Mouse (Mus musculus): ENCODE measurements at regions not wholly inside any gene's neighbourhood (a gene's known extent, or its start where the extent isn't known, plus 50 kb on each side); places are given as distances from the start of the nearest gene placed in this dataset.

- no peak overlapping the region for H3K4me2 ChIP-seq (ENCODE audit: low read depth)
- H3K36me3 ChIP-seq (ENCODE audit: control insufficient read depth, insufficient read depth), result no peaks in the 10 kb centered on the region
These were observed 103.3 kb upstream of the Speer4c start for GRCm38 (mm10) chr5:15817366-15817765.

GRCm38 (mm10) chr5:15822989-15823388 lies 108.9 kb upstream of the Speer4c start:
- no peaks in the 10 kb centered on the region for H3K27me3 ChIP-seq (ENCODE audit: control insufficient read depth, insufficient read depth, insufficient read length)
- no peak for TF ChIP-seq SRF (IDR thresholded peaks at IDR 0.05; ENCODE audit: control insufficient read depth, insufficient read length, low read depth)
- TF ChIP-seq MYOD1 (IDR thresholded peaks at IDR 0.05; ENCODE audit: control insufficient read depth in 1 of 3, insufficient read length in 2 of 3, low read depth in 2 of 3), result no peak
- no peak for TF ChIP-seq MYOG (IDR thresholded peaks at IDR 0.05; ENCODE audit: control insufficient read depth in 1 of 3, insufficient read depth in 1 of 3, insufficient read length in 2 of 3, low read depth in 2 of 3)
- no peak for TF ChIP-seq E2F4 (IDR thresholded peaks at IDR 0.05; ENCODE audit: insufficient read depth)
- H3K4me3 ChIP-seq, result no peak overlapping the region
- H3K36me3 ChIP-seq (ENCODE audit: control insufficient read depth, insufficient read depth), result no peaks in the 10 kb centered on the region
- no peak overlapping the region for H3ac ChIP-seq (ENCODE audit: control insufficient read depth, insufficient read length)
- H3K79me2 ChIP-seq (ENCODE audit: control insufficient read depth, insufficient read depth), result no peaks in the 10 kb centered on the region
- no peak overlapping the region for H3K4me2 ChIP-seq (ENCODE audit: low read depth)

More at GRCm38 (mm10) chr5:15817366-15817765, 103.3 kb upstream of the Speer4c start:
- no peaks in the 10 kb centered on the region for H3K27me3 ChIP-seq (ENCODE audit: control insufficient read depth, insufficient read depth, insufficient read length)
- no peak overlapping the region for H3ac ChIP-seq (ENCODE audit: control insufficient read depth, insufficient read length)
- H3K4me3 ChIP-seq, result no peak overlapping the region
- TF ChIP-seq USF1 (IDR thresholded peaks at IDR 0.05; ENCODE audit: low read depth), result no peak
- no peak for TF ChIP-seq MAX (IDR thresholded peaks at IDR 0.05; ENCODE audit: low read depth)
- H3K79me2 ChIP-seq (ENCODE audit: control insufficient read depth, insufficient read depth), result no peaks in the 10 kb centered on the region

GRCm38 (mm10) chr5:15831527-15831926 lies 103.0 kb upstream of the Cacna2d1 start:
- H3K79me2 ChIP-seq (ENCODE audit: control insufficient read depth, insufficient read depth), result no peaks in the 10 kb centered on the region
- no peak overlapping the region for H3K4me2 ChIP-seq (ENCODE audit: low read depth)
- H3K27me3 ChIP-seq (ENCODE audit: control insufficient read depth, insufficient read depth, insufficient read length), result no peaks in the 10 kb centered on the region
- no peak overlapping the region for H3K4me3 ChIP-seq
- no peak overlapping the region for H3ac ChIP-seq (ENCODE audit: control insufficient read depth, insufficient read length)
- no peak for TF ChIP-seq MYOG (IDR thresholded peaks at IDR 0.05; ENCODE audit: control insufficient read depth in 1 of 3, insufficient read depth in 1 of 3, insufficient read length in 2 of 3, low read depth in 2 of 3)
- no peak for TF ChIP-seq MAX (IDR thresholded peaks at IDR 0.05; ENCODE audit: low read depth)
- TF ChIP-seq TCF3 (IDR thresholded peaks at IDR 0.05; ENCODE audit: insufficient read length, low read depth), result no peak
- TF ChIP-seq SRF (IDR thresholded peaks at IDR 0.05; ENCODE audit: control insufficient read depth, insufficient read length, low read depth), result no peak
- TF ChIP-seq E2F4 (IDR thresholded peaks at IDR 0.05; ENCODE audit: insufficient read depth), result no peak
- TF ChIP-seq POLR2A (IDR thresholded peaks at IDR 0.05; ENCODE audit: insufficient read length, low read depth), result no peak
- TF ChIP-seq TCF12 (IDR thresholded peaks at IDR 0.05; ENCODE audit: insufficient read depth, poor library complexity, severe bottlenecking), result no peak
- TF ChIP-seq CEBPB (IDR thresholded peaks at IDR 0.05; ENCODE audit: insufficient read depth, poor library complexity, severe bottlenecking), result no peak
- TF ChIP-seq POLR2AphosphoS2 (IDR thresholded peaks at IDR 0.05; ENCODE audit: insufficient read length, low read depth), result no peak
- TF ChIP-seq USF1 (IDR thresholded peaks at IDR 0.05; ENCODE audit: low read depth), result no peak
- no peak for TF ChIP-seq REST (IDR thresholded peaks at IDR 0.05; ENCODE audit: insufficient read depth, insufficient read length)
- no peak for TF ChIP-seq MYOD1 (IDR thresholded peaks at IDR 0.05; ENCODE audit: control insufficient read depth in 1 of 3, insufficient read length in 2 of 3, low read depth in 2 of 3)
- H3K36me3 ChIP-seq (ENCODE audit: control insufficient read depth, insufficient read depth), result no peaks in the 10 kb centered on the region

GRCm38 (mm10) chr5:15832338-15832737 lies 102.2 kb upstream of the Cacna2d1 start:
- Histone ChIP-seq H3K79me2 (ENCODE audit: control insufficient read depth, insufficient read depth) (no peaks in the 10 kb centered on the region), H3K4me3 (no peak overlapping the region), H3K4me2 (ENCODE audit: low read depth) (no peak overlapping the region), H3K36me3 (ENCODE audit: control insufficient read depth, insufficient read depth) (no peaks in the 10 kb centered on the region), H3K27me3 (ENCODE audit: control insufficient read depth, insufficient read depth, insufficient read length) (no peaks in the 10 kb centered on the region), H3ac (ENCODE audit: control insufficient read depth, insufficient read length) (no peak overlapping the region)
- TF ChIP-seq CEBPB (IDR thresholded peaks at IDR 0.05; ENCODE audit: insufficient read depth, poor library complexity, severe bottlenecking) (no peak), POLR2AphosphoS2 (IDR thresholded peaks at IDR 0.05; ENCODE audit: insufficient read length, low read depth) (no peak), TCF3 (IDR thresholded peaks at IDR 0.05; ENCODE audit: insufficient read length, low read depth) (no peak), SRF (IDR thresholded peaks at IDR 0.05; ENCODE audit: control insufficient read depth, insufficient read length, low read depth) (no peak), MYOG (IDR thresholded peaks at IDR 0.05; ENCODE audit: control insufficient read depth in 1 of 3, insufficient read depth in 1 of 3, insufficient read length in 2 of 3, low read depth in 2 of 3) (no peak), MAX (IDR thresholded peaks at IDR 0.05; ENCODE audit: low read depth) (no peak), E2F4 (IDR thresholded peaks at IDR 0.05; ENCODE audit: insufficient read depth) (no peak), MYOD1 (IDR thresholded peaks at IDR 0.05; ENCODE audit: control insufficient read depth in 1 of 3, insufficient read length in 2 of 3, low read depth in 2 of 3) (no peak), USF1 (IDR thresholded peaks at IDR 0.05; ENCODE audit: low read depth) (no peak), REST (IDR thresholded peaks at IDR 0.05; ENCODE audit: insufficient read depth, insufficient read length) (no peak), POLR2A (IDR thresholded peaks at IDR 0.05; ENCODE audit: insufficient read length, low read depth) (no peak), TCF12 (IDR thresholded peaks at IDR 0.05; ENCODE audit: insufficient read depth, poor library complexity, severe bottlenecking) (no peak)

- peak overlapping the region; percentile 53 for H3K4me2 ChIP-seq (ENCODE audit: low read depth)
These were observed 96.2 kb upstream of the Cacna2d1 start for GRCm38 (mm10) chr5:15838108-15838972.

More at GRCm38 (mm10) chr5:15838108-15838972, 96.2 kb upstream of the Cacna2d1 start:
- no peak overlapping the region for H3ac ChIP-seq (ENCODE audit: control insufficient read depth, insufficient read length)
- H3K4me3 ChIP-seq, result no peak overlapping the region
- H3K36me3 ChIP-seq (ENCODE audit: control insufficient read depth, insufficient read depth), result no peaks in the 10 kb centered on the region
- no peak for TF ChIP-seq POLR2AphosphoS2 (IDR thresholded peaks at IDR 0.05; ENCODE audit: insufficient read length, low read depth)
- TF ChIP-seq MAX (IDR thresholded peaks at IDR 0.05; ENCODE audit: low read depth), result no peak
- TF ChIP-seq MYOG (IDR thresholded peaks at IDR 0.05; ENCODE audit: control insufficient read depth in 1 of 3, insufficient read depth in 1 of 3, insufficient read length in 2 of 3, low read depth in 2 of 3), result no peak
- no peak for TF ChIP-seq TCF3 (IDR thresholded peaks at IDR 0.05; ENCODE audit: insufficient read length, low read depth)
- no peak for TF ChIP-seq USF1 (IDR thresholded peaks at IDR 0.05; ENCODE audit: low read depth)
- no peaks in the 10 kb centered on the region for H3K79me2 ChIP-seq (ENCODE audit: control insufficient read depth, insufficient read depth)
- no peaks in the 10 kb centered on the region for H3K27me3 ChIP-seq (ENCODE audit: control insufficient read depth, insufficient read depth, insufficient read length)

Measured in myocyte (in vitro differentiated cells).